Mouse (Mus musculus) frontal cortex, postnatal 36 days (tissue): ENCODE data around the gene Olfr1469.
"Not testable (repeated sequence)": the region's sequence is repeated elsewhere in the genome, so short reads cannot be mapped to it uniquely, and the experiment has no call there.

ENCODE experiments used
- DNase-seq, 2 experiments: peaks; one replicate each; pipeline ENCODE4 v3.0.0; 2022; ENCODE audit warnings: low spot score in 2 of 2

The Olfr1469 gene

DNA sequence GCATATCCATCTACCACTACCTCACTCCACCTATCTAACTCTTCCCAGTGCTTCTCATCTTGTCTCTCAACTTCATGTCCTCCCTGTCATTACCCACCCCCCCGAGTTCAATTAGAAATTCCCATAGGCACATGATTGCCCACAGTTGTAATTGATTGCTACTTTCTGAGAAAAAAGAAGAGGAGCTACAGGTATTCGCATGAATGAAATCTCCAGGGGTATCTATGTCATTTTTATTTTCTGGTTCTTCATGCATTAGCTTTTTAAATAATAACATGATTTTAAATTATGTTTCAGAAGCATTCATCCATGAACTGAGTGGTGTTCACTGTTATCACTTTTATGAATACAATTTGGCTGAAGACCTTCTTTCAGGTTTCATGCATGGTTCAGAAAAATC is at the start of gene Olfr1469:
Gene Olfr1469, plus strand, starts transcription at position 301 of the 400 bp plus-strand sequence.
- no peak for DNase-seq

DNA sequence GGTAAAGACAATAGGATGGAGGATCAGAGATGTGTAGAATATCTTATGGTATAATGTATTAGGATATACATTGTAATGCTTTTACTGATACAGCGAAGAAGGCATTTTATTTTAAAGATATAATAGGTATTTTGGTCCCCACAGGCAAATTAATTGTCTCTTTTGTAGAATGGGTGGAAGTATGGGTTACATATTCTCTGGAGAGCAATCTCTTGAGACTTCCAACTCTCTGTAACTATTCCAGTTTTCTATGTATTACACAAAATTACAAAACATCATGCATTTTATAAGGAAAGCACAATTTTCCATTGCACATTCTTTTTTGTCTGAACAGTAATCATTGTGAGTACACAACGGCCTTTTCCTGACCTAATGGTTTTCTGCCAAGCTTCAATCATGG is 45.7 kb upstream of the Olfr1469 start, which contains the start of gene Olfr1467:
Gene Olfr1467, plus strand, starts transcription at position 301 of the 400 bp plus-strand sequence.
- DNase-seq = no peak

DNA sequence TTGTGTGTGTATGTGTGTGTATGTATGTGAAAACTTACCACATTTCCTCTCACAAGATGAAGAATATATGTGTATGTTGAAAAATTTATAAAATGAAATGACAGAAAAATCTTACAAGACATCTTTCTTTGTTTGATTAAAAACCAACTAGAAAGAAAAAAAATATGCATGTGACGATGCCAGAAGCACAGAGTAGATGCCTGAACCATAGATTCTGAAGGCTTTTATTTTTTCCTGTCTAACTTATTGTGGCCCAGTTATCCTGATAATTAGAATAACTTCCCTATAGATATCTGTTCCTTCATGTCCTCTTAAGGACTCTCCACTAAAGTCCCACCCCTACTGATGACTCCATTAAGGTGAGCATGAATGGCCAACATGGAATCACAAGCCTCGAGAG is 35.5 kb downstream of the Olfr1469 start, which contains the start of gene Olfr1471:
Gene Olfr1471, plus strand, starts transcription at position 301 of the 400 bp plus-strand sequence.
- DNase-seq = not testable (repeated sequence)

DNA sequence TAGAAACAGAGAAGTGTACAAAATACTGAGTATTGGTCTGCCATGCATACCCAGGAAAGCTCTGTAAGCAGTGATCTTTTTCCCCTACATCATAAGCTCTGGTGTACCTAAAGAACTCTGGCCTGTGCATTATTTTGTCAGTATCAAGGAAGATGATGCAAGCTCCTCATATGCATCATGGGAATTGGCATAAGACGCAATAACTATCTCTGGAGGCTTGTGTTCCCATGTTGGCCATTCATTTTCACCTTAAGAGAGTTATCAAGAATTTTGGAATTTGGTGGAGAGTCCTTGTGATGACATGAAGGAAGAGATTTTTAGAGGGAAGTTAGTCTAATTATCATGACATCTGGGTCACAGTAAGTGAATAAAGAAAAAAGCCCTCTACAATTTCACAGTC is 48.3 kb downstream of the Olfr1469 start, which contains the start of gene Olfr1472:
Gene Olfr1472, minus strand, starts transcription at position 101 of the 400 bp plus-strand sequence.
- DNase-seq = no peak
